Mouse (Mus musculus): ENCODE measurements around the gene Dhdh. TPM values are rescaled to one million over a fixed set of nuclear protein-coding genes. Genes with fewer than 3 reads are reported as not detected.
"Not testable (repeated sequence)": the region's sequence is repeated elsewhere in the genome, so short reads cannot be mapped to it uniquely, and the experiment has no call there.

Gene Dhdh
- polyA plus RNA-seq, 1 experiment from 2014 or later: 3.5 TPM

DNA sequence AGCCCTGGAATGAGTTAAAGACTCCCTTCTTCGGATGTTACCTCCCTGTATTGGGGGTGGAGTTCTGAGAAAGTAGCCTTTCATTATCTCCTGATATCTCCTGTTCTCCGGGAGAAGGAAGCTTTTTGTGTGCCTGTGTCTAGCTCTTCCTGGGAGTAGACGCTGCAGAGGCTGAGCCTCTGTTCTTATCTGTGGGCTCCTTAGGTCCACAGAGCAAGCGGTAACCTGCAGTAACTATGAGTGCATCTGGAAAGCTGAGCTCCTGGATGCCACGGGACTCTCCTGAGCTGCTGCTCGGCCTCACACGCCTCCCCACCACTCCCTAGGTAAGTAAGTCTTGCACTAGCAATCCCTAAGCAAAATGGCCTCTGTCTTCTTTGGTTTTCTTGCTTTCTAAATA is 2.4 kb downstream of the Dhdh start:
- Histone ChIP-seq H3K27ac (no peak overlapping the region), H3K36me3 (no peaks in the 10 kb centered on the region), H3K4me1 (peaks cover 26% of the 10 kb centered on the region), H3K9ac (no peak overlapping the region), H3K4me3 (replicated peaks) (no peak overlapping the region), H3K9me3 (replicated peaks) (no peaks in the 10 kb centered on the region), H3K4me2 (no peak overlapping the region), H3K27me3 (no peaks in the 10 kb centered on the region)
- no peak for ATAC-seq (replicated peaks; ENCODE audit: low FRiP score)
- WGBS: 72% methylated on average over 7 of the region's 7 CpGs

DNA sequence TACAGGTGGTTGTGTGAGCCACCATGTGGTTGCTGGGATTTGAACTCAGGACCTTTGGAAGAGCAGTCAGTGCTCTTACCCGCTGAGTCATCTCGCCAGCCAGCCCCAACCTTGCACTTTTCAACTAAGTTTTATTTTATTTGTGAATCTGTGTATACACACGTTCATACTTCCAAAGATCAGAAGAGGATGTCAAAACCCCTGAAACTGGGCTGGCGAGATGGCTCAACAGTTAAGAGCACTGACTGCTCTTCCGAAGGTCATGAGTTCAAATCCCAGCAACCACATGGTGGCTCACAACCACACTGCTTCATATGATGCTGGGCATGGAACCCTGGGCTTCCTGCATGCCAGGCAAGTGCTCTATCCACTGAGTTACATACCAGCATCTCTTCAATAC is 3.6 kb downstream of the Dhdh start:
- H3K36me3 ChIP-seq; H3K4me3 ChIP-seq (replicated peaks); ATAC-seq (replicated peaks; ENCODE audit: low FRiP score); H3K9ac ChIP-seq; H3K9me3 ChIP-seq (replicated peaks); H3K27ac ChIP-seq; H3K27me3 ChIP-seq; H3K4me2 ChIP-seq: not testable (repeated sequence)
- H3K4me1 ChIP-seq: peaks cover 19% of the 10 kb centered on the region
- 93% methylated on average over 5 of the region's 5 CpGs for WGBS

DNA sequence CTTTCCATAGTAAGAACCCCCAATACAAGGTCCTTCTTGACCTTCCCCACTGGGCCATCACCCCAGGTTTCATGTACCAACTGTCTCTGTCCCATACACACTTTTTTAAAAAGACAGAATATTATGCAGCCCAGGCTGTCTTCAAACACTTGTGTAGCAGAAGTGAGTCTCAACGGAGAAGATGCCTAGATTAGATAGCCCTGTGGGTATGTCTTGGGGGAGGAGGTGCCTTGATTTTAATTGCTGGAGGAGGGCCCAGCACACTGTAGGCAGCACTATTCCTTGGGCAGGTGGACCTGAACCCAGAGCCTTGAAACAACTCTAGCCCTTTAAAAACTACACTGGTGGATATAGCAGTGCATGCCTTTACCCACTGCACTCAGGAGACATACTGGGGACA is 6.4 kb downstream of the Dhdh start:
- H3K27me3 ChIP-seq: no peaks in the 10 kb centered on the region
- no peak overlapping the region for H3K27ac ChIP-seq
- H3K9me3 ChIP-seq (replicated peaks): no peaks in the 10 kb centered on the region
- no peak overlapping the region for H3K4me3 ChIP-seq (replicated peaks)
- ATAC-seq (replicated peaks; ENCODE audit: low FRiP score): no peak
- H3K9ac ChIP-seq: no peak overlapping the region
- no peaks in the 10 kb centered on the region for H3K4me1 ChIP-seq
- no peak overlapping the region for H3K4me2 ChIP-seq
- no peaks in the 10 kb centered on the region for H3K36me3 ChIP-seq
- WGBS: 66% methylated on average over 1 of the region's 1 CpGs

DNA sequence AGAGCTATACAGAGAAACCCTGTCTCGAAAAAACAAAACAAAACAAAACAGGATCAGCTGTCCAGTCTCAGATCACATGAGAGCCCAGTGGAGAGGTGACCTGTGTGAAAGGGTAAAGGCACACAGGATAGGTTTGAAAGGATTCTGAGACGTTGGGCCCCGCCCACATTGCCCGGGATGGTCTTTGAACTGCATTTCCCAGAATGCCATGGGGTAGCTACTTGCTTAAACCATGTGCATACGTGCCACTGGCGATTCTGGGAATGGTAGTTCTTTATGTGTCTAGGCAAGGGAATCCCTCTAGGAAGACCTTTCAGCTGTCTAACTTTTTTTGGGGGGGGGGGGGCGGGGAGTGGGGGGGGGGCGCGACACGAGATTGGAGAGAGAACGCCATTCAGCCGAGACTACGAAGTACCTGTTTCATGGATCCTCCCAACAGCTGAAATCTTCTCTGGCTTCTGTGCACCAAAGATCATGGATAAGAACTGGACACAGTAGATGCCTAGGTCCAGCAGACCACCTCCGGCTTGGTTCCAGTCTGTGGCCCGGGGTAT is 7.2 kb downstream of the Dhdh start, which contains the start of gene Tulp2:
Gene Tulp2, plus strand, starts transcription at position 504 of the 554 bp plus-strand sequence.
- Histone ChIP-seq H3K27me3 (no peaks in the 10 kb centered on the region), H3K9me3 (replicated peaks) (no peaks in the 10 kb centered on the region), H3K4me2 (no peak within 1 kb of the TSS), H3K4me3 (replicated peaks) (no peak within 1 kb of the TSS), H3K27ac (no peak within 1 kb of the TSS), H3K4me1 (no peaks in the 10 kb centered on the region), H3K36me3 (no peaks in the 10 kb centered on the region), H3K9ac (no peak within 1 kb of the TSS)
- WGBS: 53% methylated on average over 15 of the region's 15 CpGs
- peak; percentile 78 for ATAC-seq (replicated peaks; ENCODE audit: low FRiP score)

DNA sequence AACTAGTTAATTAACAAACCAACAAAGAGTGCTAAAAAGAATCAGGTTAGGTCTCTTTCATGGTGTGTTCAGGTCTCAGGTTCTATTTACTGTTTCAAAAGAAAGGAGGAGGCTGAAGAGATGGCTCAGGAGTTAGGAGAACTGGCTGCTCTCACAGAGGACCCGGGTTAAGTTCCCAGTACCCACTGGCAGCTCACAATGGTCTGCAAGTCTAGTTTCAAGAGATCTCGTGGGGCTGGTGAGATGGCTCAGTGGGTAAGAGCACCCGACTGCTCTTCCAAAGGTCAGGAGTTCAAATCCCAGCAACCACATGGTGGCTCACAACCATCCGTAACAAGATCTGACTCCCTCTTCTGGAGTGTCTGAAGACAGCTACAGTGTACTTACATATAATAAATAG is 8.3 kb downstream of the Dhdh start:
- H3K4me3 ChIP-seq (replicated peaks); H3K27ac ChIP-seq; H3K36me3 ChIP-seq; H3K27me3 ChIP-seq; H3K4me2 ChIP-seq; H3K4me1 ChIP-seq; H3K9me3 ChIP-seq (replicated peaks); H3K9ac ChIP-seq; ATAC-seq (replicated peaks; ENCODE audit: low FRiP score): not testable (repeated sequence)
- 80% methylated on average over 3 of the region's 4 CpGs for WGBS

DNA sequence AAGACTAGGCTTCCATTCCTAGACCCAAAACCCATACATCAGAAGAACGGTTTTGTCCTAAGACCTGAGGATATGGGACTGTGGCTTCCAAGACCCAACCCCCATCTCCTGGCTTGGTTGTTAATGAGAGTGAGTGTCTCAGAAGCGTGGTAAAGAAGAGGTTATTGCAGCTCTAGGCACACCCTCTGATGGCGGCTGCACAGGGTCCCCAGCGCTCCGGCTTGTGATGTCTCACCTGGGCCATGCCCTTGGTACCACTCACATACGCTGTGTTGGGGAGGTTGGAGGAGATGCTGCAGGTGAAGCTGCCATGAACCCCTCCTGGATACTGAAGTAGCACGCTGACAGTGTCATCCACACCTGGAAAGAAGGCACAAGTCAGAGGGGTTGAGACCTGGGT is 9.8 kb downstream of the Dhdh start:
- Histone ChIP-seq H3K4me3 (replicated peaks) (no peak overlapping the region), H3K9me3 (replicated peaks) (no peaks in the 10 kb centered on the region), H3K9ac (no peak overlapping the region), H3K27ac (no peak overlapping the region), H3K4me2 (no peak overlapping the region), H3K27me3 (no peaks in the 10 kb centered on the region), H3K4me1 (0 out of 2 replicates have a peak, but pooled peaks cover 4% of the 10 kb centered on the region), H3K36me3 (no peaks in the 10 kb centered on the region)
- WGBS: 92% methylated on average over 7 of the region's 7 CpGs
- no peak for ATAC-seq (replicated peaks; ENCODE audit: low FRiP score)

DNA sequence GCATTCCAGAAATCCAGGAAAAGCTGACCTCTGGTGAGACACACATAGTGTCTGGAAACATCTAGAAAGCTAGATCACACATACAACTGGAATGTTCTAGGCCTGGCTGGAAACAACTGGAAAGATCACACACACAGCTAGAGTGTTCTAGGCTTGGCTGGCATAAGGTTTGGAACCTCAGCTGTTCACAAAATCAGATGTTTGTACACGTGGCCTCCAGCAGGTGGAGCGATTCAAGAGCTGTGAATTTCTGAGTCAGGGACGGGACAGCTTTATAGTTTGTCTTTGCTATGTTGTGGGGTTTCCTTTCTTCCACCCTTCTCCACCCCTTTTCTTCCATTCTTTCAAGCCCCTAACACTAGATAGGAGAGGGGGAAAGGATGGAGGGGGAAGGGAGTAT is 11.6 kb downstream of the Dhdh start:
- no peak for ATAC-seq (replicated peaks; ENCODE audit: low FRiP score)
- WGBS: 9% methylated on average over 3 of the region's 3 CpGs

DNA sequence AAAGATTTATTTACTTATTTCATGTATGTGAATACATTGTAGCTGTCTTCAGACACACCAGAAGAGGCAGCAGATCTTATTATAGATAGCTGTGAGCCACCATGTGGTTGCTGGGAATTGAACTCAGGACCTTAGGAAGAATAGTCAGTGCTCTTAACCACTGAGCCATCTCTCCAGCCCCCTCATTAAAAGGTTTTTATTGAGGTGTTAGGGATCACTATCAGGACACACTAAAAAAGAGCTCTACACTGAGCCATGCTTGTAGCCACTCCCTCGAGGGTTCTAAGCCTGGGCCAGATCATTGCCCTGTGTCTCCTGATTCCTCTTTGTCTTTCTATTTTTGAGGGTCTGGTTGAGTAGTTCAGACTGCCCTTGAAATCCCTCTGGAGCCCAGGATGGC is 12.2 kb downstream of the Dhdh start:
- H3K4me3 ChIP-seq (replicated peaks): no peak overlapping the region
- ATAC-seq (replicated peaks; ENCODE audit: low FRiP score): no peak
- H3K4me1 ChIP-seq: 0 out of 2 replicates have a peak, but pooled peaks cover 4% of the 10 kb centered on the region
- H3K9ac ChIP-seq: no peak overlapping the region
- no peaks in the 10 kb centered on the region for H3K9me3 ChIP-seq (replicated peaks)
- 44% methylated on average over 1 of the region's 1 CpGs for WGBS
- no peaks in the 10 kb centered on the region for H3K27me3 ChIP-seq
- no peaks in the 10 kb centered on the region for H3K36me3 ChIP-seq
- H3K27ac ChIP-seq: no peak overlapping the region
- H3K4me2 ChIP-seq: no peak overlapping the region

More for the DNA sequence above, 11.6 kb downstream of the Dhdh start:
- H3K27me3 ChIP-seq: no peaks in the 10 kb centered on the region
- H3K4me1 ChIP-seq: 0 out of 2 replicates have a peak, but pooled peaks cover 4% of the 10 kb centered on the region
- H3K9ac ChIP-seq: no peak overlapping the region
- no peak overlapping the region for H3K4me3 ChIP-seq (replicated peaks)
- H3K9me3 ChIP-seq (replicated peaks): no peaks in the 10 kb centered on the region
- H3K4me2 ChIP-seq: no peak overlapping the region
- no peak overlapping the region for H3K27ac ChIP-seq
- no peaks in the 10 kb centered on the region for H3K36me3 ChIP-seq

DNA sequence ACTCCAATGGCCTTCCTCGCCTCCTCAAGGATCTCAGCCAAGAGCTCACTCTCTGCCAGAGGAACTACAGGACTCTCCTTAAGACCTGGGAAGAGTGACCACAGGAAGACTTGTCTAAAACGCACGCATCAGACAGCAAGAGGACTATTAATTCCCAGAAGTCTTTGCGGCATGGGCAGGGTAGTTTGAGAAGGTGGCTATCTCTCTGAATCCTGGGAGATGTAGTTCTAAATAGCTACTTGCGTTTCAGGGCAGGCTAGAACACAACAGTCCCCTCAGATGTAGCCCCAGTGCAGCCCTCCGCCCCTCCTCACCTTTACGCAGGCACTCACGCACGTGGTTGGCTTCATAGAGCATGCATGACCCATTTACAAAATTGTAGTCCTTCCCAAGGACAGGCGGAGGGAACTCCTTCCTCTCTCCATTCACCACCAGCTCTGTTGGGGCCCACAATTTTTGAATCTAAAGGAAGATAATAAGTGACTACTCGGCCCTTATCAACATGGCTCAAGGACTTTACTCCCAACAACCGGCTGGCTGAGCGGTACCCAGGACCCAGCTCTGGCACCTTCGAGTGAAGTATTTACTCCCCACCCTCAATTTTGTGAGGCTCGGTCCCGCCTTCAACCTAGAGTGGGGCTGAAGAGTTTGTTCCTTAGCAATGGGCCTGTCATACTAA is 13.2 kb downstream of the Dhdh start:
- WGBS: 67% methylated on average over 16 of the region's 16 CpGs
- Histone ChIP-seq H3K36me3 (no peaks in the 10 kb centered on the region), H3K4me1 (0 out of 2 replicates have a peak, but pooled peaks cover 4% of the 10 kb centered on the region), H3K4me2 (peak overlapping the region; percentile 52), H3K9ac (peak overlapping the region; percentile 26; the same call in 1 of the 2 replicates), H3K9me3 (replicated peaks) (no peaks in the 10 kb centered on the region), H3K27me3 (no peaks in the 10 kb centered on the region), H3K4me3 (replicated peaks) (peak overlapping the region; percentile 30; the same call in 1 of the 2 replicates), H3K27ac (no peak overlapping the region)
- ATAC-seq (replicated peaks; ENCODE audit: low FRiP score): peak; percentile 37; the same call in 1 of the 2 replicates

DNA sequence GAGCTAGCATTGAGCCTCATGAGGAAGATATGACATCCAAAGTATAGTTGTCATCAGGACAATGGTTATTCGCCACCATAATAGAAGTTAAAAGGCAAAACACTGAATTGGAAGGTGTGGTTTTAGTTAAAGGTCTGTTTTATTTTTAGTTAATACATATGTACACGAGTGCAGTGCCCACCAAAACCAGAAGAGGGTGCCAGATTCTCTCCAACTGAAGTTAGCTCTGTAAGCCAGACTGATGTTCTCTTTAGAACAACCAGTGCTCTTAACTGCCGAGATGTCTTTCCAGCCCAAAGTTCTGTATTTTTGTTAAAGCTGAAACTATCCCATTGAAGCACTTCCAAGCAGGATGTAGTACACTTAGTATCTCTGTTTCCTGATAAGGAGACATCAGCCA is 17.7 kb downstream of the Dhdh start:
- Histone ChIP-seq H3K9me3 (replicated peaks) (no peaks in the 10 kb centered on the region), H3K4me2 (no peak overlapping the region), H3K4me1 (peaks cover 14% of the 10 kb centered on the region), H3K9ac (no peak overlapping the region), H3K27ac (no peak overlapping the region), H3K27me3 (no peaks in the 10 kb centered on the region), H3K36me3 (no peaks in the 10 kb centered on the region), H3K4me3 (replicated peaks) (no peak overlapping the region)
- 8% methylated on average over 3 of the region's 3 CpGs for WGBS
- ATAC-seq (replicated peaks; ENCODE audit: low FRiP score): no peak

DNA sequence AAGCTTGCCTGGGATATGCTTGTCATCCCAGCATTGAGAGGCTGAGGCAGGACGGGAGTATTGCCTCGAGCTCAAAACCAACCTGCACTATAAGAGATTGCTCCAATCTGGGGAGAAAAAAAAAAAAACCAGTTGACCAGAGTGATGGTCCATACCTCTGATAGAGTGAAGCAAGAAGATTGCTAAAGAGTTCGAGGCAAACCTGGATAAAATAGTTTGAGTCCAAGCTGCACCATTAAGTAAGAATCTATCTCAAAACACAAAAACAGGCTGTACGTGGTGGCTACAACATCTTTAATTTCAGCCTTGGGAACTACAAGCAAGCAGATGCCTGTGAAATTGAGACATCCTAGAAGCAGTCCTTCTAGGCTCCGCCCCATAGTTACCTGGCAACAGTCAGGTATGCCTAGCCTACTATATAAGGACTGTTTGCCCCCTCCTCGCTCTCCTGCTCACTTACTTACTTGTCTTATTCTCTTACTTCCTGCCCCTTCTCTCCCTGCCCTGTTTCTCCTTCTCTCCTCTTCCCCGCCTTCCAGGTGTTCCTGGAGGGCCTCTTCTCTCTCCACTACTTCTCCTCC is 21.4 kb downstream of the Dhdh start:
- H3K36me3 ChIP-seq: peaks cover 33% of the 10 kb centered on the region
- 35% methylated on average over 7 of the region's 7 CpGs for WGBS
- H3K27me3 ChIP-seq: no peaks in the 10 kb centered on the region
- H3K4me1 ChIP-seq: peaks cover 21% of the 10 kb centered on the region
- H3K9me3 ChIP-seq (replicated peaks): no peaks in the 10 kb centered on the region
- no peak overlapping the region; the same call in none of the 2 replicates for H3K27ac ChIP-seq
- peak overlapping the region; percentile 96 for H3K4me3 ChIP-seq (replicated peaks)
- H3K9ac ChIP-seq: peak overlapping the region; percentile 85; the same call in 1 of the 2 replicates
- H3K4me2 ChIP-seq: peak overlapping the region; percentile 87
- ATAC-seq (replicated peaks; ENCODE audit: low FRiP score): no peak; the same call in 1 of the 2 replicates

DNA sequence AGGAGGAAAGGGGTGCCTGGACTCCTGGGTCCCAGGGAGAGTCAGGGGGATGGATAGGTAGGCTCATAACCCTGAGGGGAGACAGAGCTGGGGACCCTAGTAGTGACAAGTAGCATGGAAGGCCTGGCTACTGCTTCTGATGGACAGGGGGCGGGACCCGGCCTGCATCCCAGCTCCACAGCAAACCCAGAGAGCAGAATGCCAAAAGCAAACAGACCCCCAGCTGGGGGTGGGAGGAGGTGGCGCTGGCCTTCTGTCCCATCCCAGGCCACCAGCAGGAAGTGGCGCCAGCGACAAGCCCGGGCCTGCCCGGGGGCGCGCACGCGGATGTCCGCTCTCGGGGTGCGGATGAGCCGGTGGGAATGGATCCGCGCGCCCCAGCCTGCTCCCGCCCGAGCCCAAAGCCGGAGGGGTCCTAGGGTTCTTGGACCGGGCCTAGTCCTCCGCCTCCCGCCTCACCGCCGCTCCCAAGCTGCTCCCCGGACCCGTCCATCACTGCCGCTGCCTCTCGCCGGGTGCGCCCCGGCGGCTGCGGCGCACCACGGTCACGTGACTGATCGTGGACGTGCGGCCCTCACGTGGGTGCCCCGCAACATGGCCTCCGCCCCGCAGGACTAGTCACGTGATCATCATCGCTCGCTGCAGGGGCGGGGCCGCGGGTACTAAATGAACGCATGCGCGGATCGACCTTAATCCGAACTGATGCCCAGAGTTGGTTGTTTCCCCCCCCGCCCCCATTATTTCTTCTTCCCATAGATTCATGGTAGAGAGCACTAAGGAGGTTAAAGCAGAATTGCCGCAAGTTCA is 22.1 kb downstream of the Dhdh start, which contains the start of gene Bax:
Gene Bax, minus strand, starts transcription at position 616 of the 807 bp plus-strand sequence.
- peaks cover 40% of the 10 kb centered on the region for H3K36me3 ChIP-seq
- peak within 1 kb of the TSS; percentile 85 for H3K9ac ChIP-seq
- H3K4me3 ChIP-seq (replicated peaks): peak within 1 kb of the TSS; percentile 96
- under 1% methylated on average over 57 of the region's 58 CpGs for WGBS
- no peaks in the 10 kb centered on the region for H3K9me3 ChIP-seq (replicated peaks)
- H3K4me2 ChIP-seq: peak within 1 kb of the TSS; percentile 87
- peaks cover 27% of the 10 kb centered on the region for H3K4me1 ChIP-seq
- ATAC-seq (replicated peaks; ENCODE audit: low FRiP score): peak; percentile 79
- no peaks in the 10 kb centered on the region for H3K27me3 ChIP-seq
- peak within 1 kb of the TSS; percentile 81 for H3K27ac ChIP-seq
